In genomic region chr12:40791221-40791620, GRCm38 (mm10) we compare ENCODE assay signal across 22 mouse cellular contexts.
DNase-seq lines count a peak whose midpoint lies in the region; ATAC-seq and TF ChIP-seq lines count a peak whose summit lies in the region.
"Had no signal": no experiment of that assay in that cellular context is flagged by ENCODE, and none has a peak within 500 bp of the region (broad histone marks: within the 10 kb centered on the region; RNA-seq: fewer than 3 reads in every experiment).

No protein-coding gene starts in this region.

- DNase-seq in forebrain, embryonic 14.5 days (ENCODE audit: low spot score): peak; percentile 41
- peak; percentile 69 for DNase-seq in kidney, adult 2 months
- no peak for DNase-seq in kidney, postnatal 25 days
- DNase-seq in liver, adult 2 months (ENCODE audit: extremely low read depth, low read depth, low spot score): peak; percentile 89
- no peak for DNase-seq in liver
- DNase-seq: adrenal gland, postnatal 10 days; B cell, adult 2 months; cerebellum, adult 11-12 months; cerebellum, adult 9-10 months; cerebellum, postnatal 25 days; forebrain, postnatal 0 days; heart, adult 18-20 months; heart, postnatal 10 days; heart, postnatal 4 days had no signal

- no peak overlapping the region for H3K9ac ChIP-seq in forebrain, embryonic 14.5 days (ENCODE audit: low read length)
- H3K9ac ChIP-seq in forebrain, embryonic 16.5 days (replicated peaks; ENCODE audit: low read depth, low read length): no peak overlapping the region
- H3K9ac ChIP-seq in liver, adult 2 months (ENCODE audit: low read depth, low read length): no peak overlapping the region
- no peak overlapping the region for H3K9ac ChIP-seq in neural tube, embryonic 13.5 days
- H3K9ac ChIP-seq in neural tube, embryonic 15.5 days (replicated peaks): no peak overlapping the region
- H3K9ac ChIP-seq: embryonic facial prominence, embryonic 12.5 days; forebrain, postnatal 0 days had no signal

- ATAC-seq in forebrain, embryonic 14.5 days: no peak
- no peak for ATAC-seq in forebrain, embryonic 16.5 days
- ATAC-seq in neural tube, embryonic 13.5 days (ENCODE audit: low read depth): no peak
- no peak for ATAC-seq in neural tube, embryonic 15.5 days (ENCODE audit: low FRiP score)
- ATAC-seq: CD4-positive, CD25-positive, alpha-beta regulatory T cell, adult 4 months; forebrain, postnatal 0 days; hindbrain, embryonic 16.5 days had no signal

- TF ChIP-seq CTCF in kidney, adult 2 months (conservative IDR thresholded peaks at IDR 0.05; ENCODE audit: insufficient read depth, insufficient read length, low read depth, low read length): no peak
- TF ChIP-seq CTCF in liver, adult 2 months (IDR thresholded peaks at IDR 0.05; ENCODE audit: low read depth, low read length): no peak

- H3K9me3 ChIP-seq in forebrain, embryonic 14.5 days (replicated peaks; ENCODE audit: control insufficient read depth, low read length): no peaks in the 10 kb centered on the region
- no peaks in the 10 kb centered on the region for H3K9me3 ChIP-seq in forebrain, embryonic 16.5 days (ENCODE audit: control insufficient read depth, low read length)
- H3K9me3 ChIP-seq in neural tube, embryonic 13.5 days: no peaks in the 10 kb centered on the region
- H3K9me3 ChIP-seq in neural tube, embryonic 15.5 days (replicated peaks): no peaks in the 10 kb centered on the region
- H3K9me3 ChIP-seq: embryonic facial prominence, embryonic 12.5 days; G1E; heart, embryonic 10.5 days had no signal

- WGBS in forebrain, embryonic 14.5 days: 10% methylated on average over 5 of the region's 5 CpGs
- 12% methylated on average over 5 of the region's 5 CpGs for WGBS in forebrain, embryonic 16.5 days
- 20% methylated on average over 5 of the region's 5 CpGs for WGBS in kidney, adult 2 months
- 26% methylated on average over 5 of the region's 5 CpGs for WGBS in liver, adult 2 months
- WGBS in neural tube, embryonic 13.5 days: 28% methylated on average over 5 of the region's 5 CpGs
- 25% methylated on average over 5 of the region's 5 CpGs for WGBS in neural tube, embryonic 15.5 days

- H3K36me3 ChIP-seq in forebrain, embryonic 14.5 days (ENCODE audit: control insufficient read depth, insufficient read depth, low read length): no peaks in the 10 kb centered on the region
- no peaks in the 10 kb centered on the region for H3K36me3 ChIP-seq in forebrain, embryonic 16.5 days (ENCODE audit: control insufficient read depth, insufficient read depth)
- no peaks in the 10 kb centered on the region for H3K36me3 ChIP-seq in kidney, adult 2 months (ENCODE audit: control insufficient read depth, insufficient read depth, low read length)
- peaks cover 4% of the 10 kb centered on the region; the same call in 1 of the 2 replicates for H3K36me3 ChIP-seq in liver, adult 2 months (ENCODE audit: control insufficient read depth, insufficient read depth, low read length)
- H3K36me3 ChIP-seq in neural tube, embryonic 13.5 days: no peaks in the 10 kb centered on the region
- no peaks in the 10 kb centered on the region for H3K36me3 ChIP-seq in neural tube, embryonic 15.5 days
- H3K36me3 ChIP-seq: embryonic facial prominence, embryonic 12.5 days; G1E; heart, embryonic 10.5 days had no signal

- H3K4me2 ChIP-seq in forebrain, embryonic 14.5 days (ENCODE audit: low read length): no peak overlapping the region
- H3K4me2 ChIP-seq in forebrain, embryonic 16.5 days (ENCODE audit: low read length): no peak overlapping the region
- H3K4me2 ChIP-seq in neural tube, embryonic 13.5 days: no peak overlapping the region
- no peak overlapping the region for H3K4me2 ChIP-seq in neural tube, embryonic 15.5 days
- H3K4me2 ChIP-seq: embryonic facial prominence, embryonic 12.5 days had no signal

- no peak overlapping the region for H3K4me3 ChIP-seq in forebrain, embryonic 14.5 days (ENCODE audit: low read depth, low read length)
- H3K4me3 ChIP-seq in forebrain, embryonic 16.5 days (replicated peaks; ENCODE audit: low read length): no peak overlapping the region
- no peak overlapping the region for H3K4me3 ChIP-seq in kidney, adult 2 months (ENCODE audit: insufficient read depth, low read depth, low read length)
- H3K4me3 ChIP-seq in liver, adult 2 months (ENCODE audit: insufficient read depth, low read depth, low read length): no peak overlapping the region
- H3K4me3 ChIP-seq in neural tube, embryonic 13.5 days: no peak overlapping the region
- no peak overlapping the region for H3K4me3 ChIP-seq in neural tube, embryonic 15.5 days (replicated peaks)
- H3K4me3 ChIP-seq: embryonic facial prominence, embryonic 12.5 days; heart, embryonic 10.5 days had no signal

- no peak for TF ChIP-seq POLR2A in kidney, adult 2 months (IDR thresholded peaks at IDR 0.05; ENCODE audit: low read depth, low read length)
- TF ChIP-seq POLR2A in liver, adult 2 months (IDR thresholded peaks at IDR 0.05; ENCODE audit: extremely low read depth, insufficient read depth, low read length): no peak

- H3K27ac ChIP-seq in forebrain, embryonic 14.5 days (ENCODE audit: low read depth, low read length): no peak overlapping the region
- H3K27ac ChIP-seq in forebrain, embryonic 16.5 days (ENCODE audit: low read length): no peak overlapping the region
- H3K27ac ChIP-seq in kidney, adult 2 months (ENCODE audit: insufficient read depth, low read depth, low read length): peak overlapping the region; percentile 31; the same call in 1 of the 2 replicates
- H3K27ac ChIP-seq in liver, adult 2 months (replicated peaks; ENCODE audit: insufficient read depth, low read depth, low read length): no peak overlapping the region
- H3K27ac ChIP-seq in neural tube, embryonic 13.5 days (replicated peaks): peak overlapping the region; percentile 49; the same call in 1 of the 2 replicates
- no peak overlapping the region for H3K27ac ChIP-seq in neural tube, embryonic 15.5 days (replicated peaks)
- H3K27ac ChIP-seq: embryonic facial prominence, embryonic 12.5 days; heart, embryonic 10.5 days had no signal

- H3K4me1 ChIP-seq in forebrain, embryonic 14.5 days (ENCODE audit: control insufficient read depth, insufficient read depth, low read length): peaks cover 21% of the 10 kb centered on the region
- H3K4me1 ChIP-seq in forebrain, embryonic 16.5 days (replicated peaks; ENCODE audit: control insufficient read depth, insufficient read depth, low read length): peaks cover 32% of the 10 kb centered on the region
- peaks cover 14% of the 10 kb centered on the region for H3K4me1 ChIP-seq in kidney, adult 2 months (ENCODE audit: control insufficient read depth, insufficient read depth, low read length)
- H3K4me1 ChIP-seq in liver, adult 2 months (ENCODE audit: control insufficient read depth, insufficient read depth, low read length): peaks cover 2% of the 10 kb centered on the region; the same call in 1 of the 2 replicates
- peaks cover 55% of the 10 kb centered on the region for H3K4me1 ChIP-seq in neural tube, embryonic 13.5 days (replicated peaks)
- peaks cover 26% of the 10 kb centered on the region for H3K4me1 ChIP-seq in neural tube, embryonic 15.5 days
- H3K4me1 ChIP-seq: embryonic facial prominence, embryonic 12.5 days had no signal

- H3K27me3 ChIP-seq in forebrain, embryonic 14.5 days (replicated peaks; ENCODE audit: control insufficient read depth, insufficient read depth, low read length): no peaks in the 10 kb centered on the region
- H3K27me3 ChIP-seq in forebrain, embryonic 16.5 days (replicated peaks; ENCODE audit: control insufficient read depth, insufficient read depth, low read length): no peaks in the 10 kb centered on the region
- no peaks in the 10 kb centered on the region; the same call in 1 of the 2 replicates for H3K27me3 ChIP-seq in kidney, adult 2 months (replicated peaks; ENCODE audit: control insufficient read depth, insufficient read depth, low read length)
- no peaks in the 10 kb centered on the region for H3K27me3 ChIP-seq in liver, adult 2 months (ENCODE audit: control insufficient read depth, insufficient read depth, low read length)
- no peaks in the 10 kb centered on the region for H3K27me3 ChIP-seq in neural tube, embryonic 13.5 days
- no peaks in the 10 kb centered on the region for H3K27me3 ChIP-seq in neural tube, embryonic 15.5 days (replicated peaks)
- H3K27me3 ChIP-seq: embryonic facial prominence, embryonic 12.5 days had no signal

- no peaks in the 10 kb centered on the region for H3K79me2 ChIP-seq in liver, adult 2 months (ENCODE audit: control insufficient read depth, insufficient read depth, low read length)

Comparison
In these comparisons a context has a peak if more than half of its experiments do, and no peak if none do; other contexts are left out.
1. DNase-seq: peak in forebrain, embryonic 14.5 days (single experiment), kidney, adult 2 months (single experiment) and liver, adult 2 months (single experiment); none in kidney, postnatal 25 days (0 of 2) and liver (single experiment).
2. H3K27ac ChIP-seq: peak in kidney, adult 2 months (single experiment) and neural tube, embryonic 13.5 days (single experiment); none in forebrain, embryonic 14.5 days (single experiment), forebrain, embryonic 16.5 days (single experiment), liver, adult 2 months (single experiment) and neural tube, embryonic 15.5 days (single experiment).